Mouse (Mus musculus): ENCODE measurements around the gene Tbx10. TPM values are rescaled to one million over a fixed set of nuclear protein-coding genes. Genes with fewer than 3 reads are reported as not detected.
A peak's percentile ranks its signal among the peaks of the same experiment; 100 is the strongest.
"Not testable (repeated sequence)": the region's sequence is repeated elsewhere in the genome, so short reads cannot be mapped to it uniquely, and the experiment has no call there.

Gene Tbx10
- polyA plus RNA-seq (2016; fragmentation: Nextera tagmentation; extraction: Ambion mirVana), result 0.21 and 1.0 TPM in 2 replicates

GRCm38 (mm10) chr19:3992416-3992815 lies at the start of gene Tbx10:
Tbx10 (plus strand) TSS chr19:3992752.
- no peaks in the 10 kb centered on the region for H3K36me3 ChIP-seq (replicated peaks)
- H3K27me3 ChIP-seq (replicated peaks; ENCODE audit: low read depth, poor library complexity, severe bottlenecking), result no peaks in the 10 kb centered on the region
- H3K27ac ChIP-seq (replicated peaks), result 0 out of 2 replicates have a peak within 1 kb of the TSS, but pooled peaks have one; percentile 19
- WGBS, result 50% methylated on average over 5 of the region's 5 CpGs
- peaks cover 36% of the 10 kb centered on the region for H3K4me1 ChIP-seq
- peaks cover 6% of the 10 kb centered on the region; the same call in 1 of the 2 replicates for H3K9me3 ChIP-seq
- DNase-seq (ENCODE audit: low spot score), result no peak
- H3K4me3 ChIP-seq, result no peak within 1 kb of the TSS

DNA sequence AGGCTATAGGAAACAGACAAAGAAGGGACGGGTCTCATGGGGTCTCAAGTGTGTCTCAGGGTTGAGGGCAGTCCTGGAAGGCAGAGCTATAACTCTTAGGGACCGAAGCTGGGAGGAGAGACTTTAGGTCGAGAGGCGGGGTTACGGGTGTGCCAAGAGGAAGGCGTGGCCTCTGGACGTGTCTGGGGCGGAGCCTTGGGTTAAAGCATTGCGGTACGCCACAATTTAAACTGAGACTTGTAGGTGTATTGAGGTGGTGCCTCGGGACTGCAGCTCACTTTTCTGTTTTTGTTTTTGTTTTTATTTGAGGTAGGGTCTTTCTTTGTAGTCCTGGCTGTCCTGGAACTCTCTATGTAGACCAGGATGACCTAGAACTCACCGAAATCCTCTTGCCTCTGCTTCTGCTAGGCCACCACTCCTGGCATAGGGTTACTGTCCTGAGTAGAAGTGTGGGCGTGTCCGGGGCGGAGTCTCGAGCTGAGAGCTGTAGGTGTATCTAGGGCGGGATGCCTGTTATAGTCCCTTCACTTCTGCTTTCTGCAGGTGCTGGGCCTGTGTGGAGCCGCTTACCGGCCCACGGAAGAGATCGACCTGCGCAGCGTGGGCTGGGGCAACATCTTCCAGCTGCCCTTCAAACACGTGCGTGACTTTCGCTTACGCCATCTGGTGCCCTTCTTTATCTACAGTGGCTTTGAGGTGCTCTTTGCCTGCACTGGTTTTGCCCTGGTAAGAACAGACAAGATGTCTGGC lies 49.4 kb upstream of the Tbx10 start:
- WGBS, result 22% methylated on average over 27 of the region's 27 CpGs
- Histone ChIP-seq H3K27ac (replicated peaks) (no peak overlapping the region), H3K36me3 (replicated peaks) (no peaks in the 10 kb centered on the region), H3K27me3 (replicated peaks; ENCODE audit: low read depth, poor library complexity, severe bottlenecking) (peaks cover 32% of the 10 kb centered on the region), H3K9me3 (no peaks in the 10 kb centered on the region), H3K4me1 (peaks cover 7% of the 10 kb centered on the region), H3K4me3 (peak overlapping the region; percentile 20; the same call in 1 of the 2 replicates)
- DNase-seq (ENCODE audit: low spot score), result no peak

DNA sequence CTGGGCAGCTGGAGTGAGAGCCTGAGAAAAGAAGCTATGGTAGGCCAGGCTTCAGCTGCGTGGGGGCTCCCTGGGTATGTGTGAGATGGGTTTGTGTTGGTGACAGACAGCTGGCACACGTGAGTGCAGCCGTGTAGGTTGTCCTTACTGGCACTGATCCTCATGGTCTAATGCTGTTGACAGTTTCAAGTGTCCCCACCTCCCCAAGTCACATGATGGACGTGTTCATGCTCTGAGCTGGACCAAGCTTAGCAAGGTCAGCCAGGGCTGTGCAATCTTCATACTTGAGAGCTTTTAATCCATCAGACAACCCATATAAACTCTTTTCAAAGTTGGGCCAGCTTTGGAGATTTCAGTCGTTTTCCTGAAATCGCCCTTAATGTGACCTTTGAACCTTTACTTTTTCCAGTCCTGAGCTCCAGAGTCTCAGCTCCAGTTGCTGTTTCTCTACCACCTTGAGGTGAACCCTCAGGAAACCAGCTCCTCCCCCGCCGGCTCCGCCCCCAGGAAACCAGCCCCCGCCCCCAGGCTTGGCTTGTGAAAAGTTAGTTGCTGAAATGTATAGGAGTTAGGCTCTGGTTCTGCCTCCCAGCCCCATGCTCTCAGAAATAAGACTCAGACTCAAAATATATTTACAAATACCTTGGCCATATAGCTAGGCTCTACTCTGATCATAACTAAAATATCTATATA lies 46.5 kb upstream of the Tbx10 start:
- DNase-seq (ENCODE audit: low spot score), result no peak

DNA sequence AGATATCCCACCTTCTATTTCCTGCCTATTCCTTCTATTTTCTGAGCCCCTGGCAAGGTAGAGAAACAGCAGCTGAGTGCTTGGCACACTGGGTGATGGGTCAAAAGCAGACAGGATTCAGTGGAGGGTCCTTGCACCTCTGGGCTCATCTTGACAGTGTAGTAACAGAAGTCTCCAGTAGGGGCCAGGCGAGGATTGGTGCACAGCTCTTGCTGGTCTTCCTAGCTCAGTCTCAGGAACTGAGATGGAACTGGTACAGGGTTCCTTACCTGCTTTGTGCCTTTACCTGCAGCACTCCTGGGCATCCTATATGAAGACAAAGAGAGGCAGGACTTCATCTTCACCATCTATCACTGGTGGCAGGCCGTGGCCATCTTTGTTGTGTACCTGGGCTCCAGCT lies 45.8 kb upstream of the Tbx10 start:
- DNase-seq (ENCODE audit: low spot score), result peak; percentile 70
- 18% methylated on average over 2 of the region's 2 CpGs for WGBS
- no peak overlapping the region for H3K4me3 ChIP-seq
- no peaks in the 10 kb centered on the region for H3K36me3 ChIP-seq (replicated peaks)
- H3K9me3 ChIP-seq, result no peaks in the 10 kb centered on the region
- H3K27ac ChIP-seq (replicated peaks), result no peak overlapping the region
- H3K4me1 ChIP-seq, result peaks cover 7% of the 10 kb centered on the region
- H3K27me3 ChIP-seq (replicated peaks; ENCODE audit: low read depth, poor library complexity, severe bottlenecking), result peaks cover 26% of the 10 kb centered on the region

More for the DNA sequence above, 46.5 kb upstream of the Tbx10 start:
- no peaks in the 10 kb centered on the region for H3K9me3 ChIP-seq
- H3K36me3 ChIP-seq (replicated peaks), result no peaks in the 10 kb centered on the region
- WGBS, result 38% methylated on average over 10 of the region's 10 CpGs
- H3K27me3 ChIP-seq (replicated peaks; ENCODE audit: low read depth, poor library complexity, severe bottlenecking), result peaks cover 32% of the 10 kb centered on the region
- no peak overlapping the region for H3K4me3 ChIP-seq
- H3K27ac ChIP-seq (replicated peaks), result no peak overlapping the region
- H3K4me1 ChIP-seq, result peaks cover 7% of the 10 kb centered on the region

- no peaks in the 10 kb centered on the region for H3K9me3 ChIP-seq
- no peak for DNase-seq (ENCODE audit: low spot score)
- no peak overlapping the region for H3K4me3 ChIP-seq
- H3K27me3 ChIP-seq (replicated peaks; ENCODE audit: low read depth, poor library complexity, severe bottlenecking), result peaks cover 15% of the 10 kb centered on the region
- H3K36me3 ChIP-seq (replicated peaks), result no peaks in the 10 kb centered on the region
- WGBS, result 77% methylated on average over 3 of the region's 3 CpGs
- H3K4me1 ChIP-seq, result peaks cover 5% of the 10 kb centered on the region
- no peak overlapping the region for H3K27ac ChIP-seq (replicated peaks)
These were observed 44.7 kb upstream of the Tbx10 start for GRCm38 (mm10) chr19:3947813-3948212.

- WGBS, result 69% methylated on average over 14 of the region's 14 CpGs
- Histone ChIP-seq H3K27ac (replicated peaks) (no peak overlapping the region), H3K9me3 (no peaks in the 10 kb centered on the region), H3K36me3 (replicated peaks) (no peaks in the 10 kb centered on the region), H3K4me3 (no peak overlapping the region), H3K27me3 (replicated peaks; ENCODE audit: low read depth, poor library complexity, severe bottlenecking) (peaks cover 8% of the 10 kb centered on the region), H3K4me1 (peaks cover 3% of the 10 kb centered on the region)
- no peak for DNase-seq (ENCODE audit: low spot score)
These were observed 44.0 kb upstream of the Tbx10 start for GRCm38 (mm10) chr19:3948546-3948945.

DNA sequence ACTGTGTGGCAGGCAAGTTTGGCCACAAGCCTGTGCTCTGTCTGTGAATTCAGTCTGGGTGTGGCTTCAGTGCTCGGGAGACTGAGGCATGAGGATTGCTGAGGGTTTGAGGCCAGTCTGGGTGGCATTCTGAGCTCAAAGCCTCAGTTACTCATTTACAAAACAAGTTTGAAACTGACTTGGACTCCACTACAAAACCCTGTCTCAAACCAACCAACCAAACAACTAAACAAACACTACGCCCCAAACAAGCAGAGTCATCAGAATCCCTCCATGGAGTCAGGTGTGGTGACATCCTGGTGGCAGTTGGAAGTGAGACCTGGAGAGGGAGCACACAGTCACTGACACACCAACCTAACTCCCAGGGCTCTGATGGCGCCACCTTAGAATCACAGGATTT lies 42.2 kb upstream of the Tbx10 start:
- DNase-seq (ENCODE audit: low spot score), result no peak
- H3K27me3 ChIP-seq (replicated peaks; ENCODE audit: low read depth, poor library complexity, severe bottlenecking), result no peaks in the 10 kb centered on the region
- WGBS, result 75% methylated on average over 3 of the region's 3 CpGs
- H3K9me3 ChIP-seq, result no peaks in the 10 kb centered on the region
- H3K27ac ChIP-seq (replicated peaks), result no peak overlapping the region
- no peak overlapping the region for H3K4me3 ChIP-seq
- H3K4me1 ChIP-seq, result peaks cover 3% of the 10 kb centered on the region
- no peaks in the 10 kb centered on the region for H3K36me3 ChIP-seq (replicated peaks)

DNA sequence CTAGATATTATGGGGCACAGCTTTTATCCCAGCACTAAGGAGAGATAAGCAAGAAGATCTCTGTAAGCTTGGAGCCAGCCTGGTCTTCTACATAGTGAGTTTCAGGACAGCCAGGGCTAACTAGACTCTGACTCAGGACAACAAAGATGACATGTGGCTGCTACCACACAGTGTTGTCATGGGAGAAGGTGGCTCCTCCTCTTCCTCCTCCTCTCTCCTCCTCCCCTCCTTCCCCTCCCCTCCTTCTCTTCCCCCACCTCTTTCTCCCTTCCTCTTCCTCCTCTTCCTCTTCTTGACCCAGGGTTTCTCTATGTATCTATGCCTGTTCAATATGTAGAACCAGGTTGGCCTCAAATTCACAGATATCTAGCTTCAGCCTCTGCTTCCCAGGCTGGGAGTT lies 41.1 kb upstream of the Tbx10 start:
- Histone ChIP-seq H3K27me3 (replicated peaks; ENCODE audit: low read depth, poor library complexity, severe bottlenecking) (no peaks in the 10 kb centered on the region), H3K4me1 (peaks cover 3% of the 10 kb centered on the region; the same call in 1 of the 2 replicates), H3K36me3 (replicated peaks) (no peaks in the 10 kb centered on the region), H3K4me3 (no peak overlapping the region), H3K9me3 (no peaks in the 10 kb centered on the region), H3K27ac (replicated peaks) (no peak overlapping the region)
- DNase-seq (ENCODE audit: low spot score), result no peak

GRCm38 (mm10) chr19:3952099-3952498 lies 40.5 kb upstream of the Tbx10 start:
- Histone ChIP-seq H3K36me3 (replicated peaks) (no peaks in the 10 kb centered on the region), H3K4me3 (no peak overlapping the region)

DNA sequence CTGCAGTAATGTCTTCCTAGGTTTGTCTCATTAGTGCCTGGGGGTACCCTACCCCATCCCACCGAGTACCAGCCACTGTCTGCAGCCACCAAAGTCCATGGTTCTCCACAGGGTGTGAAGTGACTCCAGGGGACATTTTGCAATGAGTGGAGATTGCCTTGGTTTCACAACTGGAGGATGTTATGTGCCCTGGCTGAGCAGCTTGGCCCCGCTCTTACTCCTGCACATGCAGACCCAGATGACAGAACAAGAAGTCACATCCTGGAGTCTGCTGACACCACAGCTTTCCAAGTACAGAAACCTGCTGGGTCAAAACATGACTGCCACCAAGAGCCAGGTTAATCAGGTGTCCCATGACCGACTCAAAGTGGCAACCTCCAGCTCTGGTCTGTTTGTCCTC lies 37.5 kb upstream of the Tbx10 start:
- Histone ChIP-seq H3K27ac (replicated peaks) (no peak overlapping the region), H3K36me3 (replicated peaks) (no peaks in the 10 kb centered on the region), H3K4me3 (no peak overlapping the region), H3K4me1 (0 out of 2 replicates have a peak, but pooled peaks cover 3% of the 10 kb centered on the region), H3K9me3 (no peaks in the 10 kb centered on the region), H3K27me3 (replicated peaks; ENCODE audit: low read depth, poor library complexity, severe bottlenecking) (no peaks in the 10 kb centered on the region)
- WGBS, result 81% methylated on average over 3 of the region's 3 CpGs
- no peak for DNase-seq (ENCODE audit: low spot score)

More at GRCm38 (mm10) chr19:3952099-3952498, 40.5 kb upstream of the Tbx10 start:
- 50% methylated on average over 1 of the region's 1 CpGs for WGBS
- Histone ChIP-seq H3K4me1 (0 out of 2 replicates have a peak, but pooled peaks cover 3% of the 10 kb centered on the region), H3K27me3 (replicated peaks; ENCODE audit: low read depth, poor library complexity, severe bottlenecking) (no peaks in the 10 kb centered on the region), H3K9me3 (no peaks in the 10 kb centered on the region), H3K27ac (replicated peaks) (no peak overlapping the region)
- DNase-seq (ENCODE audit: low spot score), result no peak

DNA sequence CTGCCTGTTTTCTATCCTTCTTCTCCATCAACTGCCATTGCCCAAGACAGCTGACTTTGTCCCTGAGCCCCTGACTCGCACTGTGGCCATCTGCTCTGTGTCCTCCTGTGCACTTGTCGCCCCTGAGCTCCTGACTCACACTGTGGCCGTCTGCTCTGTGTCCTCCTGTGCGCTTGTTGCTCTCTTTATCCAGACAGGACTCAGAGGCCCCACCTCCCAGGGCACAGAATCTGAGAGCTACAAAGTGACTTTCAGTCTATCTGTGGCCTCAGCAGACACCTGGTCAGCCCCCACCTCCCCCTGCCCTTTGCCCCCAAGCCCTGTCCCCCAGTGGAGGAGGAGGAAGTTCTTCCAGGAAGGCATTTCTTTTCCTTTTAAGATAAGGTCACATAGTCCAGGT lies 36.7 kb upstream of the Tbx10 start:
- Histone ChIP-seq H3K36me3 (replicated peaks) (no peaks in the 10 kb centered on the region), H3K27ac (replicated peaks) (no peak overlapping the region), H3K27me3 (replicated peaks; ENCODE audit: low read depth, poor library complexity, severe bottlenecking) (no peaks in the 10 kb centered on the region), H3K4me3 (no peak overlapping the region), H3K4me1 (0 out of 2 replicates have a peak, but pooled peaks cover 3% of the 10 kb centered on the region), H3K9me3 (no peaks in the 10 kb centered on the region)
- 69% methylated on average over 4 of the region's 4 CpGs for WGBS
- DNase-seq (ENCODE audit: low spot score), result no peak

GRCm38 (mm10) chr19:3957296-3958036 lies 35.1 kb upstream of the Tbx10 start:
- not testable (repeated sequence) for H3K4me3 ChIP-seq; H3K27me3 ChIP-seq (replicated peaks; ENCODE audit: low read depth, poor library complexity, severe bottlenecking); H3K9me3 ChIP-seq; DNase-seq (ENCODE audit: low spot score); H3K4me1 ChIP-seq; H3K27ac ChIP-seq (replicated peaks); H3K36me3 ChIP-seq (replicated peaks)
- WGBS, result 76% methylated on average over 5 of the region's 5 CpGs

All from embryonic facial prominence, embryonic 10.5 days (tissue).